Mouse (Mus musculus): ENCODE measurements at regions not wholly inside any gene's neighbourhood (a gene's known extent, or its start where the extent isn't known, plus 50 kb on each side); places are given as distances from the start of the nearest gene placed in this dataset.

- Histone ChIP-seq H3K4me1 (replicated peaks; ENCODE audit: control insufficient read depth, insufficient read depth, low read length) (0 out of 2 replicates have a peak, but pooled peaks cover 2% of the 10 kb centered on the region), H3K36me3 (ENCODE audit: control insufficient read depth, insufficient read depth, low read length) (no peaks in the 10 kb centered on the region), H3K27ac (ENCODE audit: low read depth, low read length) (no peak overlapping the region), H3K9me3 (ENCODE audit: control insufficient read depth, low read length) (no peaks in the 10 kb centered on the region), H3K27me3 (ENCODE audit: control insufficient read depth, insufficient read depth, low read length) (no peaks in the 10 kb centered on the region), H3K4me2 (replicated peaks; ENCODE audit: low read depth, low read length) (no peak overlapping the region), H3K9ac (ENCODE audit: low read depth, low read length) (no peak overlapping the region), H3K4me3 (ENCODE audit: low read depth, low read length) (no peak overlapping the region)
- no peak for ATAC-seq (ENCODE audit: low FRiP score)
- 38% methylated on average over 14 of the region's 14 CpGs for WGBS
- DNase-seq (ENCODE audit: low spot score): no peak
These were observed 189.9 kb downstream of the Gxylt1 start for GRCm38 (mm10) chr15:93084967-93085617.

DNA sequence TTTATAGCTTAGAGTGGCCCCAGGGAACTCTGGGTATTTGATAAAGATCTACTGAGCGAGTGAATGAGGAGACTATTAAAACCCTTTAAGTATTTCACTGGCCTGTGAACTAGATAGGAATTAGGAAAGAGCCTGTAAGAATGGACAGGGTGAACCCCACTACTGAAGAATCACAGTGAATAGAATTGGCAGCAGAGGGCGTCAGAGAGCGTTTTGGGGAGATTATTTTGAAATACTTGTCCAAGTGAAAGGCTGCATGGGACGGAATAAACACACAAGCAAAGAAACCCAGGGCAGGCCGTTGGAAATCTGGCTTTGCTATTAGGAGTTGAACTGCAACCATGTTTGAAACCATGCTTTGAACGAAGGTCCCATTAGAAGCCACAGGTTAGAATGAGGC, 200.9 kb downstream of the Gxylt1 start:
- no peaks in the 10 kb centered on the region for H3K36me3 ChIP-seq (ENCODE audit: control insufficient read depth, insufficient read depth, low read length)
- no peak overlapping the region for H3K27ac ChIP-seq (ENCODE audit: low read depth, low read length)
- DNase-seq (ENCODE audit: low spot score): no peak
- no peaks in the 10 kb centered on the region for H3K27me3 ChIP-seq (ENCODE audit: control insufficient read depth, insufficient read depth, low read length)
- no peak overlapping the region for H3K4me2 ChIP-seq (replicated peaks; ENCODE audit: low read depth, low read length)
- H3K9me3 ChIP-seq (ENCODE audit: control insufficient read depth, low read length): no peaks in the 10 kb centered on the region
- 66% methylated on average over 6 of the region's 6 CpGs for WGBS
- no peak for ATAC-seq (ENCODE audit: low FRiP score)
- no peak overlapping the region for H3K4me3 ChIP-seq (ENCODE audit: low read depth, low read length)
- no peak overlapping the region for H3K9ac ChIP-seq (ENCODE audit: low read depth, low read length)
- H3K4me1 ChIP-seq (replicated peaks; ENCODE audit: control insufficient read depth, insufficient read depth, low read length): no peaks in the 10 kb centered on the region

DNA sequence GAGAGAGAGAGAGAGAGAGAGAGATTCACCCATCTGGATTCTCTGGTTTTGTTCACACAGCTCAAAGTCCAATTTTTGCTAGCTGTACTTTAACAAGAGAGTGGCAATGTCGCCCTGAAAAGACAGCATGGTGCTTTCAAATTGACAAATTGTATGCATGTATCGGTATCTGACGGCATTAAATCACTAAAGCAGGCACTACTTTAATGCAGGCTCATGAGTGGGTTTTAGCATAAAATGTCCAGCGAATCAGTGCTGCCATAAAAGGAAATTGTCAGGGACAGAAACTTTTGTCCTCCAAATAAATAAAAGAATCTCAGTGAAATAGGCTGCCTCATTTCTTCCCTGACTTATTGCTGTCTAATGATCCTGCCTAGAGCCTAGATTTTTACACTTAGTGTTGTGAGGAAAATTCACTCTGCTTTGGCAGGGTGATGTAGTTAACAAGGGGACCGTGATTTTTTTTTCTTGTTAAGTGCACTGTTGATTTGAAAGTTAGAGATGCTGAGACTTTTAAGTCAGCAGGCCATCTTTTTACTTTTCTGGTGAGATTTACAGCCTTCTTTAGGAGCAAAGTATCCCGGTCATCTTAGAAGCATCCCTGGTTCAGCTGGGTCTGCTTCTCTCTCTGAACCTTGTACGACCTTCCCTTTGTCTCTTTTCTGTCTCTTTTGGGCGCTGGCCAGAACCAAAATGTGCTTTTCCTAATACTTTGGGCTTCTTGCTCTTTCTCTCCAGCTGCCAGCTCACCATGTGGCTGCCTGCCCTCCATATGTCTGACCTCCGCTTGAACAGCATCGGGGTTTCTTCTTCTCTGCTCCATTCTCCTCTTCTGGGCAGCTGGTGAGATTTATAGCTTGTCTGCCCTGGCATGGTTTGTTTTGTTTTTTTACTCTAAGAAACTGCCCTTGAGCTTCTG, 212.5 kb downstream of the Gxylt1 start:
- Histone ChIP-seq H3K4me3 (ENCODE audit: low read depth, low read length) (no peak overlapping the region), H3K4me1 (replicated peaks; ENCODE audit: control insufficient read depth, insufficient read depth, low read length) (no peaks in the 10 kb centered on the region), H3K27ac (ENCODE audit: low read depth, low read length) (peak overlapping the region; percentile 21; the same call in 1 of the 2 replicates), H3K36me3 (ENCODE audit: control insufficient read depth, insufficient read depth, low read length) (no peaks in the 10 kb centered on the region), H3K9me3 (ENCODE audit: control insufficient read depth, low read length) (no peaks in the 10 kb centered on the region), H3K4me2 (replicated peaks; ENCODE audit: low read depth, low read length) (no peak overlapping the region), H3K27me3 (ENCODE audit: control insufficient read depth, insufficient read depth, low read length) (no peaks in the 10 kb centered on the region), H3K9ac (ENCODE audit: low read depth, low read length) (no peak overlapping the region)
- WGBS: 65% methylated on average over 10 of the region's 10 CpGs
- peak; percentile 49; the same call in 1 of the 2 replicates for ATAC-seq (ENCODE audit: low FRiP score)
- DNase-seq (ENCODE audit: low spot score): no peak

DNA sequence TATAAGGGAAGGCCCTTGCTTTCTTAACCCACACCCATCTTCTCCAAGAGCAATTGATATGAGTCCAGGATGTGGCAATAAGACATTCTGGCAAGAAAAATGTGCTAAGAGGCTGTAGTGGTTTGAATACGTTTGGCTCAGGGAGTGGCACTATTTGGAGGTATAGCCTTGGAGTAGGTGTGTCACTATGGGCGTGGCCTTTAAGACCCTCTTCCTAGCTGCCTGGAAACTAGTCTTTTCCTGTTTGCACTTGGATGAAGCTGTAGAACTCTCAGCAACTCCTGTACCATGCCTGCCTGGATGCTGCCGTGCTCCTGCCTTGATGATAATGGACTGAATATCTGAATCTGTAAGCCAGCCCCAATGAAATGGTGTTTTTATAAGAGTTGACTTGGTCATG, 221.5 kb downstream of the Gxylt1 start:
- H3K4me2 ChIP-seq (replicated peaks; ENCODE audit: low read depth, low read length): no peak overlapping the region
- H3K9ac ChIP-seq (ENCODE audit: low read depth, low read length): no peak overlapping the region
- no peaks in the 10 kb centered on the region for H3K27me3 ChIP-seq (ENCODE audit: control insufficient read depth, insufficient read depth, low read length)
- H3K36me3 ChIP-seq (ENCODE audit: control insufficient read depth, insufficient read depth, low read length): no peaks in the 10 kb centered on the region
- whole genome bisulfite sequencing: 92% methylated on average over 3 of the region's 3 CpGs
- H3K4me1 ChIP-seq (replicated peaks; ENCODE audit: control insufficient read depth, insufficient read depth, low read length): no peaks in the 10 kb centered on the region
- no peaks in the 10 kb centered on the region for H3K9me3 ChIP-seq (ENCODE audit: control insufficient read depth, low read length)
- no peak overlapping the region for H3K4me3 ChIP-seq (ENCODE audit: low read depth, low read length)
- ATAC-seq (ENCODE audit: low FRiP score) (no peak), DNase-seq (ENCODE audit: low spot score) (no peak)
- H3K27ac ChIP-seq (ENCODE audit: low read depth, low read length): no peak overlapping the region

- no peaks in the 10 kb centered on the region for H3K4me1 ChIP-seq (replicated peaks; ENCODE audit: control insufficient read depth, insufficient read depth, low read length)
- 34% methylated on average over 6 of the region's 6 CpGs for WGBS
- ATAC-seq (ENCODE audit: low FRiP score): no peak
- DNase-seq (ENCODE audit: low spot score): no peak
- H3K4me2 ChIP-seq (replicated peaks; ENCODE audit: low read depth, low read length): no peak overlapping the region
- no peak overlapping the region for H3K4me3 ChIP-seq (ENCODE audit: low read depth, low read length)
- no peaks in the 10 kb centered on the region for H3K27me3 ChIP-seq (ENCODE audit: control insufficient read depth, insufficient read depth, low read length)
- no peaks in the 10 kb centered on the region for H3K9me3 ChIP-seq (ENCODE audit: control insufficient read depth, low read length)
- no peak overlapping the region for H3K9ac ChIP-seq (ENCODE audit: low read depth, low read length)
- no peak overlapping the region for H3K27ac ChIP-seq (ENCODE audit: low read depth, low read length)
- H3K36me3 ChIP-seq (ENCODE audit: control insufficient read depth, insufficient read depth, low read length): no peaks in the 10 kb centered on the region
These were observed 247.8 kb downstream of the Gxylt1 start for GRCm38 (mm10) chr15:93027185-93027584.

GRCm38 (mm10) chr15:93026456-93027078, 248.4 kb downstream of the Gxylt1 start:
- WGBS: 74% methylated on average over 11 of the region's 11 CpGs

DNA sequence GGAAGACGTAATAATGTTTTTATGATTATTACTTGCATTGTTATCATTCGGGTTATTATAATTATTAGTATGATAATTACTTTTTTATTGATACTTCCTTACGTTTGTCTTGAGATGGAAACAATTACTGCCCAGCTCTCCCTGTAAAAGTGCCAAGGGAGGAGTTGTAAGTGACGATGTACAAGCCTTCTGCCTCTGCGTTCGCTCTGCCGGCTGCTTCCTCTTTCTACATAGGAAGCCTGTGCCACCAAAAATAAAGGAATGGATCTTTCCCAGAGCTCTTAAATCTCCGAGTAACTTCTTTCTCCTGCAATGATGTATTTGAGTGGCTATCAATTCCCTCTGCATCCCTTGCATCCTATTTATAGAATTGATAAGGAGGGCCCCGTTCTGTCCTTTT, 249.2 kb downstream of the Gxylt1 start:
- no peak for ATAC-seq (ENCODE audit: low FRiP score)
- no peaks in the 10 kb centered on the region for H3K9me3 ChIP-seq (ENCODE audit: control insufficient read depth, low read length)
- 89% methylated on average over 9 of the region's 9 CpGs for WGBS
- no peak for DNase-seq (ENCODE audit: low spot score)
- no peak overlapping the region for H3K4me3 ChIP-seq (ENCODE audit: low read depth, low read length)
- no peaks in the 10 kb centered on the region for H3K36me3 ChIP-seq (ENCODE audit: control insufficient read depth, insufficient read depth, low read length)
- no peak overlapping the region for H3K4me2 ChIP-seq (replicated peaks; ENCODE audit: low read depth, low read length)
- no peak overlapping the region for H3K9ac ChIP-seq (ENCODE audit: low read depth, low read length)
- H3K27me3 ChIP-seq (ENCODE audit: control insufficient read depth, insufficient read depth, low read length): no peaks in the 10 kb centered on the region
- H3K4me1 ChIP-seq (replicated peaks; ENCODE audit: control insufficient read depth, insufficient read depth, low read length): no peaks in the 10 kb centered on the region
- H3K27ac ChIP-seq (ENCODE audit: low read depth, low read length): no peak overlapping the region

More at GRCm38 (mm10) chr15:93026456-93027078, 248.4 kb downstream of the Gxylt1 start:
- no peaks in the 10 kb centered on the region for H3K36me3 ChIP-seq (ENCODE audit: control insufficient read depth, insufficient read depth, low read length)
- no peak overlapping the region for H3K27ac ChIP-seq (ENCODE audit: low read depth, low read length)
- DNase-seq (ENCODE audit: low spot score) (no peak), ATAC-seq (ENCODE audit: low FRiP score) (no peak)
- H3K4me3 ChIP-seq (ENCODE audit: low read depth, low read length): no peak overlapping the region
- H3K9ac ChIP-seq (ENCODE audit: low read depth, low read length): no peak overlapping the region
- no peaks in the 10 kb centered on the region for H3K9me3 ChIP-seq (ENCODE audit: control insufficient read depth, low read length)
- no peaks in the 10 kb centered on the region for H3K4me1 ChIP-seq (replicated peaks; ENCODE audit: control insufficient read depth, insufficient read depth, low read length)
- H3K4me2 ChIP-seq (replicated peaks; ENCODE audit: low read depth, low read length): no peak overlapping the region
- H3K27me3 ChIP-seq (ENCODE audit: control insufficient read depth, insufficient read depth, low read length): no peaks in the 10 kb centered on the region

- ATAC-seq (ENCODE audit: low FRiP score) (no peak), DNase-seq (ENCODE audit: low spot score) (no peak)
- Histone ChIP-seq H3K4me1 (replicated peaks; ENCODE audit: control insufficient read depth, insufficient read depth, low read length) (no peaks in the 10 kb centered on the region), H3K27ac (ENCODE audit: low read depth, low read length) (no peak overlapping the region), H3K9me3 (ENCODE audit: control insufficient read depth, low read length) (no peaks in the 10 kb centered on the region), H3K27me3 (ENCODE audit: control insufficient read depth, insufficient read depth, low read length) (no peaks in the 10 kb centered on the region), H3K9ac (ENCODE audit: low read depth, low read length) (no peak overlapping the region), H3K4me2 (replicated peaks; ENCODE audit: low read depth, low read length) (no peak overlapping the region), H3K36me3 (ENCODE audit: control insufficient read depth, insufficient read depth, low read length) (no peaks in the 10 kb centered on the region), H3K4me3 (ENCODE audit: low read depth, low read length) (no peak overlapping the region)
- WGBS: 91% methylated on average over 6 of the region's 6 CpGs
These were observed 250.8 kb downstream of the Gxylt1 start for GRCm38 (mm10) chr15:93024171-93024570.

All from hindbrain, embryonic 11.5 days (tissue).